Mouse (Mus musculus) CH12.LX (cell line): Measurements from ENCODE around the gene Ppp1r37.

Source experiments
- CHD1 ChIP-seq: IDR thresholded peaks from 2 replicates; pipeline ENCODE4 v1.6.1; 2012; ENCODE audit warnings: low read depth, low read length, improper control_type of control experiment, inconsistent platforms
- CTCF ChIP-seq, 2 experiments: IDR thresholded peaks in 1 of 2; conservative IDR thresholded peaks in 1 of 2; 2 replicates each; pipeline ENCODE4 v1.5.1; 2011 to 2012; ENCODE audit warnings: low read depth in 2 of 2, low read length in 2 of 2, improper control_type of control experiment in 1 of 2, inconsistent platforms in 1 of 2, mild to moderate bottlenecking in 1 of 2, moderate library complexity in 1 of 2
- E2F4 ChIP-seq: IDR thresholded peaks from 2 replicates; pipeline ENCODE4 v1.6.1; 2011; ENCODE audit warnings: low read depth, low read length, improper control_type of control experiment; ENCODE audit not compliant: insufficient replicate concordance
- EP300 ChIP-seq: IDR thresholded peaks from 2 replicates; pipeline ENCODE4 v1.6.1; 2011; ENCODE audit warnings: low read length, improper control_type of control experiment
- ETS1 ChIP-seq: conservative IDR thresholded peaks from 2 replicates; pipeline ENCODE4 v1.6.1; 2012; ENCODE audit warnings: low read depth, mild to moderate bottlenecking, inconsistent platforms, low read length, improper control_type of control experiment, moderate library complexity
- IRF4 ChIP-seq: IDR thresholded peaks from 2 replicates; pipeline ENCODE4 v1.6.1; 2014; ENCODE audit warnings: low read depth, mild to moderate bottlenecking, inconsistent platforms, low read length, improper control_type of control experiment
- MAX ChIP-seq: IDR thresholded peaks from 2 replicates; pipeline ENCODE4 v1.6.1; 2011; ENCODE audit warnings: low read length, improper control_type of control experiment
- SIN3A ChIP-seq: IDR thresholded peaks from 2 replicates; pipeline ENCODE4 v1.6.1; 2012; ENCODE audit warnings: low read length, improper control_type of control experiment, inconsistent platforms
- TBP ChIP-seq: conservative IDR thresholded peaks from 2 replicates; pipeline ENCODE4 v1.6.1; 2011; ENCODE audit warnings: low read depth, low read length, improper control_type of control experiment
- UBTF ChIP-seq: IDR thresholded peaks from 2 replicates; pipeline ENCODE4 v1.6.1; 2012; ENCODE audit warnings: low read depth, mild to moderate bottlenecking, inconsistent platforms, low read length, improper control_type of control experiment, moderate library complexity
- ZKSCAN1 ChIP-seq: IDR thresholded peaks from 2 replicates; pipeline ENCODE4 v1.6.1; 2012; ENCODE audit warnings: low read depth, inconsistent platforms, low read length, improper control_type of control experiment, borderline replicate concordance
- ZMIZ1 ChIP-seq: IDR thresholded peaks from 2 replicates; pipeline ENCODE4 v1.6.1; 2012; ENCODE audit warnings: low read depth, mild to moderate bottlenecking, inconsistent platforms, low read length, improper control_type of control experiment

DNA sequence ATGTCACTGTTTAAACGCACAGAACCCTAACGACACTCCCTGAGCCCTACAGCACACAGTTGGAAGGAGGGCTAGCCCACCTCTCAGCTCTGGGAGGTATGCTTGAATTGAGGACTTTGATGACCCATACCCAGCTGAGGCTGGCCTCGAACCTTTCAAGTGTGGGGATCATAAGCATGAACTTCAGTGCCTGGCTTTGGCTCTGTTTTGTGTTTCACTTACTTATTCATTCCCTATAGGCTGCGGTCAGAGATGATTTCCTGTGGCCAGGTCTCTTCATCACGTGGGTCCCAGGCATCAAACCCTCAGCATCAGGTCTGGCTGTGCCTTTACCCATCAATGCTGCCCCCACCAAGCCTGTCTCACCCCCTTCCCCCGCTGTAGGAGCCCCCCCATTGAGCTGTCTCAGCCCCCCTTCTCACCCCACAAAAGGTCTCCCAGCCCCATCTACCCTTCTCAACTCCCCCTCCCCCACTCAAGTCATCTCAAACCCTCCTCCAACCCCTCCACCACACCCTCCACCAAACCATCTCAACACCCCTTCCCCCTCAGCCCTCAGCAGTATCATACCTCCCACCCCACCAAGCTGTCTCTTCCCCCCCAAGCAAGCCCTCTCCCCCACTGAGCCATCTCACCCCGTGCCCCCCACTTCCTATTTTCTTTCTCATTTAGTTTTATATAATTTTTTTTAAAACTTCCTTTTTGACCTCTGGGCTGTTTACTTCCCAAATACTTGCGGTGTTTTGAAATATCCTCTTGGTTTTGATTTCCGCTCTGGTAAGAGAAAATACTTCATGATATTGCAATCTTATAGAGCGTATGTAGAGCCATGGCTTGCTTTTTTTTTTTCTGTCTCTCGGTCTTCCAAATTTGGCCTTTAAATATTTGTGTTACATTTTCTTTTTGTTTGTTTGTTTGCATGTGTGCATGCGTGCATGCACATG is 62.2 kb downstream of the Ppp1r37 start:
- TF ChIP-seq TBP, result no peak
- no peak for TF ChIP-seq IRF4
- no peak for TF ChIP-seq CTCF (conservative IDR thresholded peaks at IDR 0.05 in 1 of 2, IDR thresholded peaks at IDR 0.05 in 1 of 2; ENCODE audit: low read depth in 2 of 2, low read length in 2 of 2)
- TF ChIP-seq EP300, result no peak
- no peak for TF ChIP-seq UBTF
- no peak for TF ChIP-seq ZMIZ1
- TF ChIP-seq MAX, result no peak
- no peak for TF ChIP-seq ETS1
- no peak for TF ChIP-seq E2F4
- no peak for TF ChIP-seq ZKSCAN1
- TF ChIP-seq CHD1, result no peak
- TF ChIP-seq SIN3A, result no peak
